In the genomic region with DNA sequence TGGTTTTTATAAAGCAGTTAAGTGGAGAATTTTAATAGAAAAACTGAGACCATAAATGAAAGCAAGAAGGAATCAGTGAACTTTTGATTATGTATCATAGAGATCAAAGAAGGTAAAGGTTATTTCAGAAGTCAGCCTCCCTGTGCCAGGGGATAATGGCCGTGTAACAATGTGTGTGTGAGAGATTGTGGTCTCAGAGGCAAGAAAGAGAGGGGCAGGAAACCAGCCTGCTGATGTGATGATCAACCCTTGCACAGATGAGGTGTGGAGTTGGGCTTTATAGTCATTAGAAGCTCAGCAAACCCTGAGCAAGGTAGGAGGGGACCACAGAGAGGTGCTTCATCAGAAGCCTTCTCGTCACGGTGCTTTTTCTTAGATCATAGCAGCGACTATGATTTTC, we compare ENCODE assay signal across 16 mouse cellular contexts.
"Had no signal": no experiment of that assay in that cellular context is flagged by ENCODE, and none has a peak within 500 bp of the region (broad histone marks: within the 10 kb centered on the region; RNA-seq: fewer than 3 reads in every experiment).

No protein-coding gene starts in this region.

- H3K9ac ChIP-seq: neural tube, embryonic 13.5 days; neural tube, embryonic 15.5 days; stomach, embryonic 15.5 days had no signal

- H3K4me3 ChIP-seq: neural tube, embryonic 13.5 days; neural tube, embryonic 15.5 days; stomach, embryonic 15.5 days had no signal

- H3K9me3 ChIP-seq: neural tube, embryonic 13.5 days; neural tube, embryonic 15.5 days; stomach, embryonic 15.5 days had no signal

- H3K27me3 ChIP-seq: neural tube, embryonic 13.5 days; neural tube, embryonic 15.5 days; stomach, embryonic 15.5 days had no signal

- H3K4me1 ChIP-seq: neural tube, embryonic 13.5 days; neural tube, embryonic 15.5 days; stomach, embryonic 15.5 days had no signal

- DNase-seq: retina, postnatal 1 day; right cerebral cortex, adult 18-20 months; right cerebral cortex, postnatal 14 days; right cerebral cortex, postnatal 25 days; right cerebral cortex, postnatal 4 days; spleen, adult 18-20 months; thymus, adult 18-20 months; thymus, adult 2 months; thymus, postnatal 14 days; thymus, postnatal 25 days; thymus, postnatal 36 days; thymus, postnatal 4 days had no signal

- H3K4me2 ChIP-seq: neural tube, embryonic 13.5 days; neural tube, embryonic 15.5 days; stomach, embryonic 15.5 days had no signal

- H3K27ac ChIP-seq: neural tube, embryonic 13.5 days; neural tube, embryonic 15.5 days; stomach, embryonic 15.5 days; stomach, postnatal 0 days had no signal

- H3K36me3 ChIP-seq: neural tube, embryonic 13.5 days; neural tube, embryonic 15.5 days; stomach, embryonic 15.5 days had no signal
